Mouse (Mus musculus) embryonic facial prominence, embryonic 12.5 days (tissue): ENCODE results near the gene Fv1. TPM values are rescaled to one million over a fixed set of nuclear protein-coding genes. Genes with fewer than 3 reads are reported as not detected.
"Not testable (repeated sequence)": the region's sequence is repeated elsewhere in the genome, so short reads cannot be mapped to it uniquely, and the experiment has no call there.

ENCODE experiments used
- ATAC-seq: fragments of 200-750 bp; cut with Nextera tagmentation; 2 replicates; pipeline ENCODE4 v1.8.0; 2017; ENCODE audit not compliant: insufficient number of reproducible peaks, insufficient read depth, low FRiP score, low TSS enrichment
- H3K27ac ChIP-seq: fragments of 300-500 bp; sonication (generic); 2 replicates; pipeline ENCODE4 v1.5.1; 2016; ENCODE audit warnings: mild to moderate bottlenecking
- H3K27me3 ChIP-seq: fragments of 300-500 bp; sonication (generic); 2 replicates; pipeline ENCODE4 v1.6.1; 2016; ENCODE audit warnings: mild to moderate bottlenecking, moderate library complexity
- H3K36me3 ChIP-seq: fragments of 300-500 bp; sonication (generic); 2 replicates; pipeline ENCODE4 v1.6.1; 2016; ENCODE audit warnings: mild to moderate bottlenecking
- H3K4me1 ChIP-seq: fragments of 300-500 bp; sonication (generic); 2 replicates; pipeline ENCODE4 v1.6.1; 2016
- H3K4me2 ChIP-seq: fragments of 300-500 bp; sonication (generic); replicated peaks from 2 replicates; pipeline ENCODE4 v1.6.1; 2016; ENCODE audit warnings: mild to moderate bottlenecking, moderate library complexity
- H3K4me3 ChIP-seq: fragments of 300-500 bp; sonication (generic); 2 replicates; pipeline ENCODE4 v1.5.1; 2016; ENCODE audit warnings: mild to moderate bottlenecking
- H3K9ac ChIP-seq: fragments of 300-500 bp; sonication (generic); 2 replicates; pipeline ENCODE4 v1.6.1; 2016; ENCODE audit warnings: mild to moderate bottlenecking, moderate library complexity
- H3K9me3 ChIP-seq: fragments of 300-500 bp; sonication (generic); 2 replicates; pipeline ENCODE4 v1.6.1; 2016; ENCODE audit warnings: mild to moderate bottlenecking, moderate library complexity
- WGBS: fragments of 180-500 bp; shearing (Covaris S2); methylation state at CpG from one replicate; pipeline ENCODE4 v1.1.7; 2016; 5-methylcytosine and 5-hydroxymethylcytosine counted together
- polyA plus RNA-seq: library from polyadenylated mRNA; unstranded; fragments of >200 nt; fragmentation: Nextera tagmentation; extraction: Ambion mirVana; gene quantifications from 2 replicates; pipeline ENCODE4 v1.2.1, GENCODE M21; 2016

The Fv1 gene
- polyA plus RNA-seq, 1 experiment from 2014 or later, result 18.9 TPM

DNA sequence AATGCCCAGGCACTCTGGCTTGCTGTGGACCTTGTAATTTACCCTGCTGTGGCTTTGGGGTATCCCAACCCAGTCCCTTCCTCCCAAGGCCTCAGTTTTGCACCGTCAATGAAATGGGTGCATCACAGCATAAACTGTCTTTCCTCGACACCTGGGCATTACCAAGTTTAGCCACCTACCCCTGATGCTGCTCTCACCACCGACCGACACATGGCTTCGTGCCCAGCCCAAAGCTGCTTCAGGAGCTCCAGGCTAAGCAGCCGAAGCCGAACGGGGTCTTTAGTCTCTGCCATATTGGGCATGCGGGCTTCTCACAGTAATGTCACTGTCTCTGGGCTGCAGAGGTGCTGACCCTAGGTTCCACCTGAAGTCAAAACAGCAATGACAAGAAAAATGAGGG is 2.7 kb upstream of the Fv1 start:
- no peak overlapping the region for H3K27ac ChIP-seq
- ATAC-seq, result no peak
- H3K27me3 ChIP-seq, result no peaks in the 10 kb centered on the region
- peaks cover 49% of the 10 kb centered on the region for H3K36me3 ChIP-seq
- H3K4me1 ChIP-seq, result peaks cover 19% of the 10 kb centered on the region
- H3K4me2 ChIP-seq, result no peak overlapping the region
- no peaks in the 10 kb centered on the region for H3K9me3 ChIP-seq
- WGBS, result 91% methylated on average over 9 of the region's 9 CpGs
- no peak overlapping the region for H3K9ac ChIP-seq
- H3K4me3 ChIP-seq, result no peak overlapping the region

DNA sequence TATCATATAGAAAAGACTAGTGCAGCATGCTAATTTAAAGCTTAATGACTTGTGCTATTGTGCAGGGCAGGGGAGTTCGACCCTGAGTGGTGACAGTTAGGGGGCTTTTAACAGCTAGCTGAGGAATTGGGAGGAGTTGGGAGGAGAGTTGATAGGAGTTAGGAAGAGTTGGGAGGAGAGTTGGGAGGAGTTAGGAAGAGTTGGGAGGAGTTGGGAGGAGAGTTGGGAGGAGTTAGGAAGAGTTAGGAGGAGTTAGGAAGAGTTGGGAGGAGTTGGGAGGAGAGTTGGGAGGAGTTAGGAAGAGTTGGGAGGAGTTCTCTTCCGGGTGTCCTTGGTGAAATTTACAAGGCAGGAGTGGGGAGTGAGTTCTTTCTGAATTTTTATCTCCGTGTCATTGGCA is 2.0 kb upstream of the Fv1 start:
- H3K4me2 ChIP-seq, ATAC-seq, H3K9ac ChIP-seq, H3K4me3 ChIP-seq, H3K27me3 ChIP-seq, H3K27ac ChIP-seq, H3K9me3 ChIP-seq: not testable (repeated sequence)
- peaks cover 44% of the 10 kb centered on the region for H3K36me3 ChIP-seq
- WGBS, result 56% methylated on average over 3 of the region's 3 CpGs
- peaks cover 19% of the 10 kb centered on the region for H3K4me1 ChIP-seq

DNA sequence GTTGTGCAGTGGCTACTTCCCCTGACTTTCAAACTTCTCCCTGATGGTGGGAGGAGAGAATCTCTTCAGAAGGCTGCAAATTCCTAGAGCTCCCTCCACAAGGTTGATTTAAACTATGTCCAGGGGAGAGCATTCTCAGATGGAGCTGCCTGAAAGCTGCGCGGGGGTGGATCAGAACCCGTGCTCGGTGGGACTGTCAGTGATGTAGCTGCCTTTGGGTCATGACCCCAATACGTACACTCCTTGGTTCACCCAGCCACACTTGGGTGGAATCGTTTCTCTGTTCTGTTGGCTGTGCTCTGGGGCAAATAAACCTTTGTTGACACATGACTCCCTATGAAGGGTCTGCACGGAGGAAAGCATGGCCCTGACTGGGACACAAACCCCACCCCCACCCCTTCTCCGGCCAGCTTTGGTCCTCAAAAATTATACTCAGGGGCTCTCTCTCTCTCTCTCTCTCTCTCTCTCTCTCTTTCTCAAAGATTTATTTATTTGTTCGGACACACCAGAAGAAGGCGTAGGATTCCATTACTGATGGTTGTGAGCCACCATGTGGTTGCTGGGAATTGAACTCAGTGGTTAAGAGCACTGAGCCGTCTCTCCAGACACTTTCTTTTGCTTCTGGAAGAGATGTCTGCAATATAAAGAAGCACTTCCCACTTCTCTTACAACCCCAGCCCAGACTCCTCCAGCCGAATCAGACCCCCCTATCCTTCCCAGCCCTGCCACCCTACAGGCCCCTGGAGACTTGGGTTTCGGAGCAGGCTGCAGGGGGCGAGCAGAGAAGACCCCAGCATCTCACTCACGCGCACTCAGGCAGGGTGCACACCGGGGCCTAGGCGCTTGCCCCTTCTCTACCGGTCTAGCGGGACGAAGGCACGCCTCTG is 973 bp upstream of the Fv1 start:
- WGBS, result 6% methylated on average over 22 of the region's 22 CpGs
- Histone ChIP-seq H3K4me1 (peaks cover 19% of the 10 kb centered on the region), H3K27ac (peak overlapping the region; percentile 78), H3K9me3 (no peaks in the 10 kb centered on the region), H3K4me3 (peak overlapping the region; percentile 91), H3K4me2 (peak overlapping the region; percentile 64), H3K36me3 (peaks cover 44% of the 10 kb centered on the region), H3K27me3 (no peaks in the 10 kb centered on the region), H3K9ac (peak overlapping the region; percentile 74)
- ATAC-seq, result no peak; the same call in 1 of the 2 replicates

DNA sequence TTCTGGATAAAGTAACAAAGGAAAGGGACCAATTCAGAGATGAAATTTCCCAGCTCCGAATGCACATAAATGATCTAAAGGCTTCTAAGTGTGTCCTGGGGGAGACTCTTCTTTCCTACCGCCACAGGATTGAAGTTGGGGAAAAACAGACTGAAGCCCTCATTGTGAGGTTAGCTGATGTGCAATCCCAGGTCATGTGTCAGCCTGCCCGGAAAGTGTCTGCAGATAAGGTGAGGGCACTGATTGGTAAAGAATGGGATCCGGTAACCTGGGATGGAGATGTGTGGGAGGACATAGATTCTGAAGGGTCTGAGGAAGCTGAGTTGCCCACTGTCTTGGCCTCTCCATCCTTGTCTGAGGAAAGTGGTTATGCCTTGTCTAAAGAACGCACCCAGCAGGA is 459 bp downstream of the Fv1 start:
- Histone ChIP-seq H3K9me3 (no peaks in the 10 kb centered on the region), H3K9ac (peak overlapping the region; percentile 60), H3K4me2 (peak overlapping the region; percentile 87), H3K27me3 (no peaks in the 10 kb centered on the region), H3K27ac (no peak overlapping the region), H3K4me3 (peak overlapping the region; percentile 91), H3K4me1 (peaks cover 19% of the 10 kb centered on the region), H3K36me3 (peaks cover 46% of the 10 kb centered on the region)
- 13% methylated on average over 5 of the region's 5 CpGs for WGBS
- no peak for ATAC-seq

DNA sequence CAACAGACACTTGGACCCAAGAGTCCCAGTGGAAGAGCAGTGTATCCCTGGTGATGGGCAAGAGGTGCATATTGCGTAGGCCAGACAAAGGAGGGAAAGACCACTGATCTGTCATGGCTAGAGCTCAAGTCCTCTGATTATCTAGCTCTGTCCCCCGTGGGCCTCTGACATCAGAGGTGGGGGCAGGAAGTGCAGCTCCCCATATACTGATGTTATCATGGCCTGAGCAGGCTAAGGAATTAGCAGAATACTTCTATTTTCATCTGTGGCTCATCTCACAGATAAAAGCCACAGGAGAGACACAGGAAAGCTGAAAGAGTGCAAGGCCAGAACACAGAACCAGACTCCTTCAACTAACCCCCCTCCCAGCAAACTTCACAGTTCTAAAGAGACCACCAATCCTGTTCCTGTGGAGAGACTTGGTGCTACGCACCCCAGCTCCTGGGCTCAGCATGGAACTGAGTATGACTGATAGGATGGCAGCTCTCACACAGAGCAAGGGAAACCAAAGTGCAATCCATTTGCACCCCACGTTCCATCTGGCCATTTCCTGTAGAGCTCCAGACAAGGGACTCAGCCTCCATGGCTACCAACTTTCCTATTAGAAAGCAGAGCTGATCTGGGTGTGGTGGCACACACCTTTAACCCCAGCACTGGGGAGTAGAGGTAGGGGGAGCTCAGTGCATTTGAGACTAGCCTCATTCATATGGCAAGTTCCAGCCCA is 7.2 kb downstream of the Fv1 start:
- no peak overlapping the region for H3K4me2 ChIP-seq
- no peaks in the 10 kb centered on the region for H3K4me1 ChIP-seq
- ATAC-seq, result no peak
- 85% methylated on average over 4 of the region's 4 CpGs for WGBS
- H3K9me3 ChIP-seq, result no peaks in the 10 kb centered on the region
- peaks cover 86% of the 10 kb centered on the region for H3K36me3 ChIP-seq
- H3K27ac ChIP-seq, result no peak overlapping the region
- H3K9ac ChIP-seq, result no peak overlapping the region
- no peaks in the 10 kb centered on the region for H3K27me3 ChIP-seq
- no peak overlapping the region for H3K4me3 ChIP-seq

DNA sequence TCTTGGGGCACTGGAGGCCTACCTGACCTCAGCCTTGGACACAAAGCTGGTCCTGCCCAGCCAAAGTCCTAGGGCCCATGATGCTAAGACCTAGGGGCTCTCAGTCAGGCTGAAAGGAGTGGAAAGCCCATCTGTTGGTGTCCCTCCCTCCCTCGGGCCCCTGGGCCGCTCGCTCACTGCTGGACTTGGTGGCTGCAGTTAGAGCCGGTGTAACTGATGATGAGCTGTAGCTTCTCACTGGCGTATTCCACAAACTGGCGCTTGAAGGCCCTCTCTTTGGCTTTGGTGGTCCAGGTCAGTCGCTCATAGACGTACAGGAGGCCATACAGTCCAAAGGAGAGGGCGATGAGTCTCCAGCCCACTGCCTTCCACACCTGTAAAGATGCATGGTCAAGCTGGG is 9.8 kb downstream of the Fv1 start:
- no peak overlapping the region for H3K9ac ChIP-seq
- ATAC-seq, result no peak
- H3K27ac ChIP-seq, result no peak overlapping the region
- no peak overlapping the region for H3K4me3 ChIP-seq
- H3K36me3 ChIP-seq, result peaks cover 91% of the 10 kb centered on the region
- H3K9me3 ChIP-seq, result no peaks in the 10 kb centered on the region
- H3K4me1 ChIP-seq, result no peaks in the 10 kb centered on the region
- H3K27me3 ChIP-seq, result no peaks in the 10 kb centered on the region
- WGBS, result 97% methylated on average over 9 of the region's 9 CpGs
- H3K4me2 ChIP-seq, result no peak overlapping the region

DNA sequence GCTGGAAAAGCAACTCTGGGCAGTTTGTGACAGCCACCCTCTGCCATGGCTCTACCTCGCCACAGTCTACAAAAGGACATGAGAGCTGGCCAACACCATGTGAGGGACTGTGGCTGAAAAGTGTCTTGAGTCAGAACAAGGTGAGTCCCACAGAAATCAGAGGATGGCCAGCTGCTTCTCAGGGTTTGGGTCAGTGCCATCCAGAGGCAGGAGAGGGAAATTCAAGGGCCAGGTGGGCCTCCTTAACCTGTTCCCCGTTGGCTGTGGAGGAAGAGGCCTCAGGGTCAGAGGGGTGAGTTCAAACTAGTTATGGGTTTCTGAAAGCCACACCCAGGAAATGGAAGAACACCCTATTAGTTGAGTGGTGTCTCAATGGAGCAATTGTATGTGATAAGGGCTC is 10.7 kb downstream of the Fv1 start:
- ATAC-seq, result no peak; the same call in 1 of the 2 replicates
- Histone ChIP-seq H3K9me3 (no peaks in the 10 kb centered on the region), H3K4me1 (no peaks in the 10 kb centered on the region), H3K4me3 (no peak overlapping the region), H3K9ac (no peak overlapping the region), H3K4me2 (no peak overlapping the region), H3K27ac (no peak overlapping the region), H3K27me3 (no peaks in the 10 kb centered on the region), H3K36me3 (peaks cover 88% of the 10 kb centered on the region)
- WGBS, result 60% methylated on average over 2 of the region's 2 CpGs

DNA sequence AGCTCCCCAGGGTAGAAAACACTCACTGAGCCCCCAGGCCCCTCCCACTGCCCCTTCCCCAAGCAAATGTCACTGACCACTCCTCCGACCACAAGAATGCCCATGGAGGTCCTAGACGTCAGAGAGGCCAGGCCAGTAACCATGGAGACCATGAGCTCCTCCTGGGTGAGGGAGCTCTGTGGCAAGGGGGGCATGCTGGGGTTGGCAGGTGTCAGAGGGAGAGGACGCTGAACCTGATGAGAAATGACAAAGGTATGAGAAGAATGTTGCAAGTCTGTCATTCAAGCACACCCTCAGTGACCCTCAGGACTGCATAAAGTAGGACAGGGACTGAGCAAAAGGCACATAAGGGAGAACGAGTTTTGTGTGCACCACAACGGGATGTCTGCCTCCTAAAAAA is 11.1 kb downstream of the Fv1 start:
- H3K27me3 ChIP-seq, result no peaks in the 10 kb centered on the region
- H3K4me2 ChIP-seq, result no peak overlapping the region
- WGBS, result 65% methylated on average over 5 of the region's 5 CpGs
- peaks cover 88% of the 10 kb centered on the region for H3K36me3 ChIP-seq
- H3K9ac ChIP-seq, result no peak overlapping the region
- no peaks in the 10 kb centered on the region for H3K9me3 ChIP-seq
- no peak for ATAC-seq
- H3K4me1 ChIP-seq, result no peaks in the 10 kb centered on the region
- no peak overlapping the region for H3K4me3 ChIP-seq
- H3K27ac ChIP-seq, result no peak overlapping the region

DNA sequence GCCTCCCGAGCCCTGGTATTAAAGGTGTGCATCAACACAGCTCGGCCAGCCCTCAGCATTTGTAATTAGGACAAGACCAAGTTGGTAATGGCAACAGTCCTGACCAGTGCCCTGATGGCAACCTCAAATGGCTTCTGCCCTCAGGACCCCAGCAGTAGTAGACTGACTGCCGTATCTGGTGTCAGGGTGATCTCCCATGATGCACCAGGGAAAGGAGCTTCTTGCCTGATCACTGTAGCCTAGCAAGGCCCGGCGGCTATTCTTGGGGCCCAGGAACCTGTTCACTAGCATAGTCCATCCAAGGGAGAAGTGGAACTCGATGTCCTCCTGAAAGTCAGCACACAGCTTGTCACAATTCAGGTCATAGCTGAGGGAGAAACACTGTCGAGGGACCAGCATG is 13.0 kb downstream of the Fv1 start:
- H3K4me2 ChIP-seq, result no peak overlapping the region
- H3K36me3 ChIP-seq, result peaks cover 87% of the 10 kb centered on the region
- H3K27ac ChIP-seq, result no peak overlapping the region
- H3K4me1 ChIP-seq, result no peaks in the 10 kb centered on the region
- H3K9me3 ChIP-seq, result no peaks in the 10 kb centered on the region
- no peak overlapping the region for H3K9ac ChIP-seq
- no peaks in the 10 kb centered on the region for H3K27me3 ChIP-seq
- WGBS, result 94% methylated on average over 7 of the region's 7 CpGs
- no peak overlapping the region for H3K4me3 ChIP-seq
- ATAC-seq, result no peak

DNA sequence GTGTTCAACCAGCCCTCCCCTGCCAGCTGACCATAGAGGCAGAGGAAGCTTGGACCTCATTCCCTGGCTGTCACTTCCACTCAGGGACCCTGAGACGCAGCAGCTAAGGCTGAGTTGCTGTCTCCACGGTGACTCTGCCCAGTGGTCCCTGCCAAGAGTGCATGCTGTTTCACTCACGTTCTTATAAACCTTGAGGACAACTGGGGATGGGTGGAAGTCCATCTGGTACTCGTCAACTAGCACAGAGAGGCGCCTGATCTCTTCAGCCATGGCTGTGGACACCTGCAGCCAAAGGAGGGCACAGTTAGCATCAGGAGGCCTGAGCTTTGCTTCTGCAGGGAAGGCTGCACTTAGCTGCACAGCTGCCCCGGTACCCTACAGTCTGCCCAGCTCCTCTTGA is 14.3 kb downstream of the Fv1 start:
- H3K27ac ChIP-seq, result no peak overlapping the region
- no peak for ATAC-seq
- H3K27me3 ChIP-seq, result no peaks in the 10 kb centered on the region
- no peaks in the 10 kb centered on the region for H3K9me3 ChIP-seq
- no peaks in the 10 kb centered on the region for H3K4me1 ChIP-seq
- WGBS, result 82% methylated on average over 6 of the region's 6 CpGs
- no peak overlapping the region for H3K4me3 ChIP-seq
- no peak overlapping the region for H3K4me2 ChIP-seq
- no peak overlapping the region for H3K9ac ChIP-seq
- H3K36me3 ChIP-seq, result peaks cover 93% of the 10 kb centered on the region

DNA sequence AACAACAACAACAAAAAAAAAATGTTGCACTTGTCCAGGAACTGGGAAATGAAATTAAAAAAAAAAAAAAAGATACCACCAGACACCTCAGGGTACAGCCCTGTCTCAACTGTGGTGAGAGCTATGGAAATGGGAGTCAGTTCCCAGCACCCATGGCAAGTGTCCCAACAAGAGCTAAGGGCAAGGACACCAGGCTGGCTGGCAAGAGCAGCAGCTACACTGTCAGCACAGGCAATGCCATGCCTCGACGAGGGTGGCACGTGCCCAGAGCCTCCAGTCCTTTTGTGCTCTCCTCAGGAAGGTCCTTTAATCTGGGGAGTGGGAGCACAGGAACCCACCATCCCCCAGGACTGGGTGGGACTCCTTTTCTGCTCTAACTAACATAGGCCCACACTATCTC is 15.4 kb downstream of the Fv1 start:
- Histone ChIP-seq H3K4me1 (no peaks in the 10 kb centered on the region), H3K36me3 (peaks cover 91% of the 10 kb centered on the region), H3K4me3 (no peak overlapping the region), H3K9me3 (no peaks in the 10 kb centered on the region), H3K27me3 (no peaks in the 10 kb centered on the region), H3K4me2 (no peak overlapping the region), H3K27ac (no peak overlapping the region), H3K9ac (no peak overlapping the region)
- ATAC-seq, result no peak
- WGBS, result 88% methylated on average over 3 of the region's 3 CpGs

DNA sequence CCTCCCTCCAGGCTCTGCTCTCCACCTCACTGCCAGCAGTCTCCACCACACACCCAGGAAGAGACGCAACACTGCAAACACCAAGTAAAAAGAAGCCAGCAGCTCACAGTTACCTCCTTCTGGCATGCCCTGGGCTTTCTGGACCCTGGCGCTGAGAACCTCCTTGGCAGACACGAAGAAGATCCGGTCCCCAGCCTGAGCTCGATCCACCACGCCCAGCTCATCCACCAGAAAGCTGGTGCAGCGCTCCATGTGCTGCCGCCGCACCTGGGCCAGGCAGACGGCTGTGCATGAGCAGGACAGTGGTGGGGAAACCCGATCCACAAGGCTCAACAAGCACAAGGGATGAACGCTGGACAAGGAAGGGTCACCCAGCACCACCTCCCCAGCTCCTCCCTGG is 17.4 kb downstream of the Fv1 start:
- Histone ChIP-seq H3K36me3 (peaks cover 88% of the 10 kb centered on the region), H3K9me3 (no peaks in the 10 kb centered on the region), H3K27ac (no peak overlapping the region), H3K27me3 (no peaks in the 10 kb centered on the region), H3K4me1 (no peaks in the 10 kb centered on the region), H3K4me3 (no peak overlapping the region), H3K4me2 (no peak overlapping the region), H3K9ac (no peak overlapping the region)
- ATAC-seq, result no peak
- WGBS, result 90% methylated on average over 12 of the region's 12 CpGs
